Mouse (Mus musculus) erythroblast, embryonic 14.5 days (primary cell): ENCODE results near the gene Cops8. TPM values are rescaled to one million over a fixed set of nuclear protein-coding genes. Genes with fewer than 3 reads are reported as not detected.

ENCODE experiments used
- H3K27me3 ChIP-seq: 2 replicates; pipeline ENCODE4 v1.6.1; 2012; ENCODE audit warnings: inconsistent platforms; ENCODE audit not compliant: control insufficient read depth
- H3K36me3 ChIP-seq: 2 replicates; pipeline ENCODE4 v1.6.1; 2012; ENCODE audit warnings: mild to moderate bottlenecking, inconsistent platforms; ENCODE audit not compliant: control insufficient read depth
- H3K4me1 ChIP-seq: 2 replicates; pipeline ENCODE4 v1.6.1; 2012; ENCODE audit warnings: inconsistent platforms; ENCODE audit not compliant: control insufficient read depth
- H3K4me3 ChIP-seq: replicated peaks from 2 replicates; pipeline ENCODE3; 2012; ENCODE audit warnings: moderate library complexity, mild to moderate bottlenecking, inconsistent platforms
- H3K9me3 ChIP-seq: 2 replicates; pipeline ENCODE4 v1.6.1; 2012; ENCODE audit warnings: low read length, inconsistent platforms, mixed read lengths; ENCODE audit not compliant: control insufficient read depth
- GATA1 ChIP-seq: IDR thresholded peaks from 2 replicates; pipeline ENCODE4 v1.6.1; 2012; ENCODE audit warnings: low read length, inconsistent platforms, mixed read lengths
- TAL1 ChIP-seq: IDR thresholded peaks from 3 replicates; pipeline ENCODE4 v1.6.1; 2012; ENCODE audit warnings: low read length, inconsistent platforms, mixed read lengths
- polyA plus RNA-seq: library from polyadenylated mRNA; stranded (reverse); fragments of >175 nt; gene quantifications from 2 replicates; pipeline ENCODE4 v1.2.3, GENCODE M21; 2012

The Cops8 gene
- polyA plus RNA-seq, 1 experiment, result 1.7 TPM

- TF ChIP-seq GATA1 (no peak), TAL1 (no peak)
- Histone ChIP-seq H3K9me3 (no peaks in the 10 kb centered on the region), H3K4me1 (no peaks in the 10 kb centered on the region), H3K36me3 (no peaks in the 10 kb centered on the region), H3K4me3 (no peak overlapping the region), H3K27me3 (no peaks in the 10 kb centered on the region)
Observed at GRCm38 (mm10) chr1:90634205-90634745, 31.5 kb downstream of the Cops8 start.

GRCm38 (mm10) chr1:90638335-90638734 lies 35.6 kb downstream of the Cops8 start:
- H3K9me3 ChIP-seq, result no peaks in the 10 kb centered on the region
- no peaks in the 10 kb centered on the region for H3K4me1 ChIP-seq
- H3K4me3 ChIP-seq, result no peak overlapping the region
- no peaks in the 10 kb centered on the region for H3K27me3 ChIP-seq
- TF ChIP-seq TAL1, result no peak
- TF ChIP-seq GATA1, result no peak
- H3K36me3 ChIP-seq, result no peaks in the 10 kb centered on the region

DNA sequence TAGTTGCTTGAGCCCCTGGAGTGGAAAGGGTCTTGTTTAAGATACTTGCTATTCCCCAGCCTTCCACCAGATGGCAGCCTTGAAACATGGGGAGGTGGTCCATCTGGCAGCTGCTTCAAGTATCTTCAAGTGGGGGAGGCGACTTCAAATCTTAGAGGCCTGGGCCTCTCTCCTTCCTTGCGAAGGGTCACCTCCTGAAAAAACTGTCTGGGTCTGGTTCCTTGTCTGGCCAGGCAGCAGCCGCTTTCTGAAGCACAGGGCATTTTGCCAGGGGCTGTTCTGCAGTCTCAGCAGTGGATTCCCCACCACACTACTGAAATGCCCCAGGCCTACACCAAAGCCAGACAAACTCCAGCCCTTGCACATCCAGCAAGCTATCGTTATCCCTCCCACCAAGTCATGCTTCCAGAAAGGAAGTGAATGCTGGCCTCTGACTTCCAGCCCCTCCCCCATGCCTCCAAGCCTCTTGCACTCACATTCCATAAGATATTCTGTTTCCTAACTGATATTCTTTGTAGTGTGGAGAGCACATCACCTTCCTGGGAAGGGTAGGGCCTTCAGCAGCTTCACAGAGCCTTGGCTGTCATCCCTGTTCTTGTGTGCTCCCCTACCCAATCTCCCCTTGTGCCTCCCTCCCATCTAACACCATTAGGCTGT lies 48.1 kb downstream of the Cops8 start:
- Histone ChIP-seq H3K36me3 (no peaks in the 10 kb centered on the region), H3K4me3 (no peak overlapping the region), H3K27me3 (no peaks in the 10 kb centered on the region), H3K9me3 (no peaks in the 10 kb centered on the region), H3K4me1 (no peaks in the 10 kb centered on the region)
- TF ChIP-seq GATA1 (no peak), TAL1 (no peak)

DNA sequence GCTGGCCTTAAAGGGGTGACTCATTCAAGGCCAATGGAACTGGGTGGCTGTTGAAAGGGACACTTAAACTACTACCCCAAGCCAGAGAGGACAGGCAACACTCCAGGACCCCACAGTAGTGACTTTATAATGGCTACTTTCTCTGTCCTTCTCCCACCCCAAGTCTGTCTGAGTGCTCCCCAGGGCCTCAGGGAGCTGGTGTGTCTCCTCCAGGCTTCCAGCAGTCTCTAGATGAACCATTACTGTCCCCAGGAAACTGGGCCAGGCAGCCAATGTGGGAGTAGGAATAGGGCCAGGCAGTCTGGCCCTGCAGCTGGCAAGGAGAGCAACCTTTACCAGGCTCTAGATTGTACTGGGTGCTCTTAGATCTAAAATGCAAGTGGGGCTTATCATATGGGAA lies 49.0 kb downstream of the Cops8 start:
- Histone ChIP-seq H3K36me3 (no peaks in the 10 kb centered on the region), H3K27me3 (no peaks in the 10 kb centered on the region), H3K4me1 (no peaks in the 10 kb centered on the region), H3K9me3 (no peaks in the 10 kb centered on the region), H3K4me3 (no peak overlapping the region)
- no peak for TF ChIP-seq TAL1
- TF ChIP-seq GATA1, result no peak

DNA sequence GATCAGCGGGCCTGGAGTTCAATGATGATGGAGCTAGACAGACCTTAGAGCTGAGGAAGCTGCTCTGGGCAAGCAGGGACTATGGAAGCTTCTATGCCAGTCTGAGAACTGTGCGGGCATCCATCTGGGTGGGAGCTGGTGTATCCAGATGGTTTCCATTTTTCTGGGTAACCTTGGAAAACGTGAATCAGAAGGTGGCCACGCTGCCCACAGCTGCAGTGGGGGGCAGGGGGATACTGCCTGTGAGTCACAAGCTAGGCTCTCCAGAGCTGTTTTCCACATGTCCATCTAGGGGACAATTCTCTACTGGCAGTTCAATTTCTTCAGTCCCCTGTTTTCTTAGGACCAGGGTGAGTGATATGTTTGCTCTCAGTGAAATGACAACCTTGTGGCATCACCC lies 49.8 kb downstream of the Cops8 start:
- Histone ChIP-seq H3K4me3 (no peak overlapping the region), H3K27me3 (no peaks in the 10 kb centered on the region), H3K9me3 (no peaks in the 10 kb centered on the region), H3K4me1 (no peaks in the 10 kb centered on the region), H3K36me3 (no peaks in the 10 kb centered on the region)
- TF ChIP-seq GATA1 (no peak), TAL1 (no peak)

- no peaks in the 10 kb centered on the region for H3K4me1 ChIP-seq
- H3K9me3 ChIP-seq, result no peaks in the 10 kb centered on the region
- no peaks in the 10 kb centered on the region for H3K36me3 ChIP-seq
- H3K27me3 ChIP-seq, result no peaks in the 10 kb centered on the region
- TF ChIP-seq GATA1 (no peak), TAL1 (no peak)
- no peak overlapping the region for H3K4me3 ChIP-seq
Observed at GRCm38 (mm10) chr1:90656492-90657245, 53.9 kb downstream of the Cops8 start.

DNA sequence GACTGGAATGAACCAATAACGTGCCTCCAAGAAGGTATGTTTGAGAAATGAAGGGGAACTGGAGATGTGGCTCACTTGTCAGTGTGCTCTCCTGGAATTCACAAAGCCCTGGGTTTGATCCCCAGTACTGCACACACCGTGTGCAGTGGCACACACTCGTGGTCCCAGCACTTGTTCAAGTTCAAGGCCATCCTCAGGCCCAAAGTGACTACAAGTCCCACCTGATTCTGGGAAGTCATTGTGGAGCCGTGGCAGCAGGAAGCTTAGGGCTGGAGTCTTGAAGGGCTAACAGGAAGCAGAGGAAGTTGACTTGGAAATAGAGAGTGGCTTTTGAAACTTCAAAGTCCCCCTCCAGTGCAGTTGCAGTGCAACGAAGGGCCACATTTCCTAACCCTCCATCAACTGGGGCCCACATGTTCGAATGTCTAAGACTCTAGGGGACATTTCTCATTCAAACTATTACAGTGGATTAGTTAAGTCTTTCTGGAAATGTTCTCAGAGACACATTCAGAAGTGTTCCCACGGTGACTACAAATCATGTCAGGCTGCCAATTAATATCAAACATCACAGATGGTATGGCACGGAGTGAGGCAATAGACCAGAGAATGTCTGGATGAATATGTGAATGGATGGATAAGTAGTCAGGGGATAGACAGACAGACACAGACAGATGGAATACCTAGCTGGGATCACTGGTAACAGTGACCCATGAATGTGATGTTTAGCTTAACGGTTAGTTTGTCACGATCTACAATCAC lies 54.7 kb downstream of the Cops8 start:
- H3K27me3 ChIP-seq, result no peaks in the 10 kb centered on the region
- H3K4me3 ChIP-seq, result no peak overlapping the region
- no peaks in the 10 kb centered on the region for H3K4me1 ChIP-seq
- no peaks in the 10 kb centered on the region for H3K36me3 ChIP-seq
- TF ChIP-seq GATA1 (no peak), TAL1 (no peak)
- no peaks in the 10 kb centered on the region for H3K9me3 ChIP-seq

DNA sequence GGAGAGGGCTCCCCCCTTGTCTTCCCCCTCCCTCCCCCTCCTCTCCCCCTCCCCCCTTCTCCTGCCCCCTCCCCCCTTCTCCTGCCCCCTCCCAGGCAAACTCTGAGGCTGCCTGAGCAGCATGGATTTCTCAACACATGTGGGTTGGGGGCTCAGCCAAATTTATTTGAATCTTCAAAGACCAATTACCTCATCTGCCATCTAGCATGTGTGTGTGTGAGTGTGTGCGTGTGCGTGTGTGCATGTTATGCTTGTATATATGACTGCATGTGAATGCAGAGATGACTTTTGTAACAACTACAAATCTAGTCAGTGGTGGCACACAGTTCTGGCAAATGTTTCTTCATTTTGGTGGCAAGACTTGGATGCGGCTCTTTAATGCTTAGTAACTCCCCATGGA lies 55.8 kb downstream of the Cops8 start:
- TF ChIP-seq TAL1 (no peak), GATA1 (no peak)
- H3K9me3 ChIP-seq, result no peaks in the 10 kb centered on the region
- no peaks in the 10 kb centered on the region for H3K36me3 ChIP-seq
- no peak overlapping the region for H3K4me3 ChIP-seq
- H3K4me1 ChIP-seq, result no peaks in the 10 kb centered on the region
- H3K27me3 ChIP-seq, result no peaks in the 10 kb centered on the region

- Histone ChIP-seq H3K36me3 (no peaks in the 10 kb centered on the region), H3K27me3 (no peaks in the 10 kb centered on the region), H3K9me3 (no peaks in the 10 kb centered on the region), H3K4me3 (no peak overlapping the region), H3K4me1 (no peaks in the 10 kb centered on the region)
- TF ChIP-seq GATA1 (no peak), TAL1 (no peak)
Observed at GRCm38 (mm10) chr1:90660150-90660549, 57.4 kb downstream of the Cops8 start.
